Mouse (Mus musculus): ENCODE measurements around the gene Rcor1.

- TF ChIP-seq CTCF (IDR thresholded peaks at IDR 0.05; ENCODE audit: extremely low read depth, insufficient read depth, low read length) (no peak), POLR2A (IDR thresholded peaks at IDR 0.05; ENCODE audit: extremely low read depth, insufficient read depth, low read length) (peak; percentile 25; the same call in 1 of the 2 replicates)
Observed at GRCm38 (mm10) chr12:111038231-111038975, 748 bp upstream of the Rcor1 start.

Data from cortical plate, adult 2 months (tissue).